Mouse (Mus musculus) heart, adult 2 months (tissue): ENCODE results near the gene Fdxr.

Experiments used
- CTCF ChIP-seq: fragments of 200-600 bp; IDR thresholded peaks from 2 replicates; pipeline ENCODE4 v1.8.1; 2022; ENCODE audit warnings: antibody characterized with exemption, mild to moderate bottlenecking, moderate library complexity
- EP300 ChIP-seq: fragments of 200-500 bp; IDR thresholded peaks from 2 replicates; pipeline ENCODE4 v1.6.1; 2011; ENCODE audit warnings: low read depth, low read length, control low read depth; ENCODE audit not compliant: insufficient read depth
- POLR2A ChIP-seq: fragments of 200-500 bp; IDR thresholded peaks from 2 replicates; pipeline ENCODE4 v1.6.1; 2011; ENCODE audit warnings: mild to moderate bottlenecking, low read depth, low read length, control low read depth; ENCODE audit not compliant: insufficient read depth

DNA sequence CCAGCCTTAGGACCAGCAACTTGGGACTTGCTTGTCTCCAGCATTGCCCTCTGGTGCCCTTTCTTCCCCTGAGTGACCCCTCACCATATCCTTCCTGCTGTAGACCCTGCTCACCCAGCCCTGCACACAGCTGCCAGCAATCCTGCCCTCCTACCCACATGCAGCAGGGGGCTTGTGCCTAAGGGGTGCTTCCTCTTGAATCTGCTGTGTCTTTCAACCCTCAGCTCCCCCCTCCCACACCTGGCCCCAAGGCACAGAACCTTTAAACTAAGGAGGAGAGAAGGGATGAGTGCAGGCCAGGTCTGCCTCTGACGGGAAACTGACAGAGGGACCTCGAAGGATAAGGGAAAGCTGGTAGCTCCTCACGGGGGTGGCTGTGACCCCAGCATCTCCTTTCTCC lies 34.1 kb downstream of the Fdxr start:
- TF ChIP-seq EP300, result no peak
- TF ChIP-seq CTCF, result no peak
- TF ChIP-seq POLR2A, result no peak
